Mouse (Mus musculus) layer of hippocampus, adult 18-20 months (tissue): ENCODE measurements around the gene Zfp326. TPM values are rescaled to one million over a fixed set of nuclear protein-coding genes. Genes with fewer than 3 reads are reported as not detected.

Source experiments
- DNase-seq, 2 experiments: peaks; one replicate each; pipeline ENCODE4 v3.0.0; 2022; ENCODE audit warnings: low spot score in 2 of 2
- total RNA-seq, 2 experiments: library from RNA; stranded (reverse); gene quantifications; 2 replicates each; pipeline ENCODE4 v1.2.3; 2021

Gene Zfp326
- total RNA-seq, 2 experiments from 2014 or later = 34.2 to 34.6 TPM

GRCm38 (mm10) chr5:105932392-105932791 is 56.0 kb downstream of the Zfp326 start:
- no peak for DNase-seq

DNA sequence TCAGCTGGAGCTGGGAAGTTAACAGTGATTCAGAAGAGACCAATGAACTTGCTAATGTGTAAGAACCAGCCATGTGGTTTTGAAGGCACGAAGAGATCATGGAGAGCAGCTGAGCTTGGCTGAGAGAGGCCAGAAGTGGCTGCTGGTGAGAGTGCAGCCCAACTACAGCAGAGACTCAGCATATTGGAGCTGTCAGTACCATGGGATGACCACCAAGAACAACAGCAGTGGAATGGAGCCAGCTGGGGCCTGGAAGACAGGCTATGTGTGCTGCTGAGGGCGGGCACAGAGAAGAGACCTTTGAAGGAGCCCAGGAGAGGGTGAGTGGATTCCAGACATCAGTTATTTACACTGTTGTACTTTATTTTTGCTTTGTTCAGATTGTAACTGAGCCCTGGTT is 65.6 kb downstream of the Zfp326 start:
- no peak for DNase-seq

Other genes starting within 250 kb of the Zfp326 start
- 10 to 100 TPM; 46.8 to 47.8 TPM for gene Lrrc8d, start 176.6 kb upstream of the Zfp326 start, total RNA-seq